Mouse (Mus musculus): Measurements from ENCODE around the gene Ttll5. TPM values are rescaled to one million over a fixed set of nuclear protein-coding genes. Genes with fewer than 3 reads are reported as not detected.

Ttll5 gene
- polyA plus RNA-seq, 2 experiments = 5.6 to 6.4 TPM

DNA sequence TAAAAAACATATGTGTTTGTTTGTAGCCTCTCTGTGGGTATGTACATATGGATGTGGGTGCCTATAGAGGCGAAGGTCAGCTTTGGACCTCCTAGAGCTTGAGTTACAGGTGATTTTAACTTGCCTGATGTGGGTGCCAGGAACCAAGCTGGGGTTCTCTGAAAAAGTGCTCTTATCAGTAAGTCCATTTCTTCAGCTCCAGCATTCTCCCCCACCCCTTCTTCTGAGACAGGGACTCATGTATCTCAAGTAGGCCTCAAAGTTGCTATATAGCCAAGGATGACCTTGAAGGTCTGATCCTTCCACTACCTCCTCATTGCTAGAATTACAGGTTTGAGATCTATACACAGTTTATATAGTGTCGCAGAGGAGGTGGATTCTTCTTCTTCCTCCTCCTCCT lies 81.2 kb downstream of the Ttll5 start:
- Histone ChIP-seq H3K4me2 (ENCODE audit: low read depth) (no peak overlapping the region), H3K27ac (no peak overlapping the region), H3K27me3 (ENCODE audit: control insufficient read depth, insufficient read depth, low read length) (no peaks in the 10 kb centered on the region), H3K9ac (replicated peaks) (no peak overlapping the region), H3K4me1 (replicated peaks; ENCODE audit: control insufficient read depth in 2 of 2, insufficient read depth in 2 of 2, low read length in 1 of 2) (peaks cover 0 to 2% of the 10 kb centered on the region in 2 experiments; a peak in 1 of 4 replicates), H3K36me3 (replicated peaks; ENCODE audit: control insufficient read depth, insufficient read depth, low read depth) (no peaks in the 10 kb centered on the region), H3K9me3 (ENCODE audit: control insufficient read depth, low read length) (no peaks in the 10 kb centered on the region), H3K4me3 (ENCODE audit: insufficient read depth in 1 of 2, low read depth in 2 of 2, low read length in 2 of 2) (no peak overlapping the region)
- ATAC-seq (ENCODE audit: insufficient read depth) = no peak
- 67% methylated on average over 2 of the region's 2 CpGs for WGBS (ENCODE audit: insufficient replicate concordance)
- DNase-seq (ENCODE audit: low read depth in 3 of 3, low spot score in 3 of 3) = no peak
- no peak for TF ChIP-seq CTCF (IDR thresholded peaks at IDR 0.05; ENCODE audit: low read depth)
- TF ChIP-seq EP300 (IDR thresholded peaks at IDR 0.05; ENCODE audit: low read depth) = no peak

DNA sequence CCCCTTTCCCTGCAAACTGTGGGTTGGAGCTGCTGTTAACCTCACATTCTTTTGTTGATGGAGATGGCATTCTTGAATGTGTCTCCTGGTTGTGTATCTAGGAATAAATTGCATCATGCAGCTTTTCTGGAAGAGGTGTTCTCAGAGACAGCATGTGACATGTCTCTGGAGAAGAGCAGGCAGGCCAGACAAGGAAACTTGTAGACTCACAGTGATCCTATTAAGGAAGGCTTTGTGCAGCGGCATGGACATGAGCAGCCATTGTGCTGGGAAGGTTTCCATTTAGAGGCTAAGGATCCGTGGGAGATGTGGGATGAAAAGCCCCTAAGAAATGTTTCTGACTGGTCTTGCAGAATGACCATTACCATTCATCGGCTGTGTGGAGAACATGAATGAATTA lies 83.4 kb downstream of the Ttll5 start:
- no peaks in the 10 kb centered on the region for H3K36me3 ChIP-seq (replicated peaks; ENCODE audit: control insufficient read depth, insufficient read depth, low read depth)
- peaks cover 0 to 2% of the 10 kb centered on the region in 2 experiments; a peak in 1 of 4 replicates for H3K4me1 ChIP-seq (replicated peaks; ENCODE audit: control insufficient read depth in 2 of 2, insufficient read depth in 2 of 2, low read length in 1 of 2)
- no peak overlapping the region for H3K9ac ChIP-seq (replicated peaks)
- H3K27ac ChIP-seq = no peak overlapping the region
- 66% methylated on average over 3 of the region's 3 CpGs for WGBS (ENCODE audit: insufficient replicate concordance)
- no peak overlapping the region for H3K4me3 ChIP-seq (ENCODE audit: insufficient read depth in 1 of 2, low read depth in 2 of 2, low read length in 2 of 2)
- TF ChIP-seq EP300 (IDR thresholded peaks at IDR 0.05; ENCODE audit: low read depth) (no peak), CTCF (IDR thresholded peaks at IDR 0.05; ENCODE audit: low read depth) (no peak)
- no peak overlapping the region for H3K4me2 ChIP-seq (ENCODE audit: low read depth)
- H3K9me3 ChIP-seq (ENCODE audit: control insufficient read depth, low read length) = no peaks in the 10 kb centered on the region
- ATAC-seq (ENCODE audit: insufficient read depth) (no peak), DNase-seq (ENCODE audit: low read depth in 3 of 3, low spot score in 3 of 3) (no peak)
- no peaks in the 10 kb centered on the region for H3K27me3 ChIP-seq (ENCODE audit: control insufficient read depth, insufficient read depth, low read length)

DNA sequence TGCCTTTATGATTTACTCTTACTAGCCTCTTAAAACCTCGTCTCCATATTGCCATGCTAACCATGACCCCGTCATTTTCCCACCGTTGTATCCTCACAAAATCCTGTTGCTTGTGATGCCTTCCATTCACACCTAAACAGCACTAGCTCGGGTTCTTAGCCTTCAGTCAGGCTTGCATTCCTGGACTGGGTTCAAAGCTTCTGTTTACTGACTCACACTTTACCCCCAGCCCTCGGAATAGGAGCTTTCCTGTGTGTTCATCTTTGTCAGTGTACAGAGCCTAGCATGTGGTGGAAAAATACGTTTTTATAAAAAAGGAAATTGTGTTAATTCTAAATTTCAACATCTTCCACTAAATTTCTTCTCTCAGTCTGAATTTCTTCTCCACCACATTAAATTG lies 86.4 kb downstream of the Ttll5 start:
- Histone ChIP-seq H3K27me3 (ENCODE audit: control insufficient read depth, insufficient read depth, low read length) (no peaks in the 10 kb centered on the region), H3K4me1 (replicated peaks; ENCODE audit: control insufficient read depth in 2 of 2, insufficient read depth in 2 of 2, low read length in 1 of 2) (no peaks in the 10 kb centered on the region), H3K27ac (no peak overlapping the region), H3K4me3 (ENCODE audit: insufficient read depth in 1 of 2, low read depth in 2 of 2, low read length in 2 of 2) (no peak overlapping the region), H3K9me3 (ENCODE audit: control insufficient read depth, low read length) (no peaks in the 10 kb centered on the region), H3K36me3 (replicated peaks; ENCODE audit: control insufficient read depth, insufficient read depth, low read depth) (no peaks in the 10 kb centered on the region), H3K9ac (replicated peaks) (no peak overlapping the region), H3K4me2 (ENCODE audit: low read depth) (no peak overlapping the region)
- WGBS (ENCODE audit: insufficient replicate concordance) = 70% methylated on average over 6 of the region's 6 CpGs
- DNase-seq (ENCODE audit: low read depth in 3 of 3, low spot score in 3 of 3) = no peak
- TF ChIP-seq EP300 (IDR thresholded peaks at IDR 0.05; ENCODE audit: low read depth) (no peak), CTCF (IDR thresholded peaks at IDR 0.05; ENCODE audit: low read depth) (no peak)
- ATAC-seq (ENCODE audit: insufficient read depth) = no peak

DNA sequence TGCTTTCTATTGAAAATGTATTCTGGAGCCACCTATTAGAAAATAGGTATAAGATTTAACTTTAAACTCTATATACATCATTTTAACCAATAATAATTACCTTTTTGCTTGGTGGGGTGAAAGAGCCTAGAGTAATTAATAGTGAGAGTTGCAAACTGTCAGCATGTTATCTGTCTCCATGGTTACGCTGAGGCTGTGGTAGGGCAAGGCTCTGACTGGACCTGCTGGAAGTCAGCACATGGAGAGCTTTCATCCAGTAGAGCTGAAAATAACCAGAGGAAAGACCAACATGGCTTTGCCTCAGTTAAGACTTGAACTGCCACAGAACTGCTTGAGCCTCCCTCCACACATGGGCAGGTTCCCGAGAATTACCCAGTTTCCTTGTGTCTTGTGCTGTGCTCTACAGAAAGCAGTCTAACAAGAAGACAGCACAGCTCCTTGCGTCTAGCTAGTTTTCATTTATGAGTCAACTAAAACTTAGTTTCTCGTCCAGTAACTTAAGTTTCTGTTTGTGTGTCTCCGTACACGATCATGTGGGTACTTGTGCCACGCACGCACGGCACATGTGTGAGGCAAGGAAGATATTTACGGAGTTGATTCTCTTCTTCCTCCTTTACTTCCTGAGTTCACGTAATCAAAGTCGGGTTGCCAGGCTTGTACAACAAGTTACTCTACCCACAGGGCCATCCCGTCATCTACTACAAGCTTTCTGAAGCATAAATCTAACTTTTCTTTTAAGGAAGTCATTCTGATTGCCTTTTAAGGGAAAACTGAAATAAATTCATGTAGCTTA lies 88.4 kb downstream of the Ttll5 start:
- WGBS (ENCODE audit: insufficient replicate concordance) = 77% methylated on average over 13 of the region's 13 CpGs
- no peaks in the 10 kb centered on the region for H3K27me3 ChIP-seq (ENCODE audit: control insufficient read depth, insufficient read depth, low read length)
- H3K9ac ChIP-seq (replicated peaks) = no peak overlapping the region
- no peak overlapping the region for H3K4me2 ChIP-seq (ENCODE audit: low read depth)
- no peak overlapping the region for H3K4me3 ChIP-seq (ENCODE audit: insufficient read depth in 1 of 2, low read depth in 2 of 2, low read length in 2 of 2)
- ATAC-seq (ENCODE audit: insufficient read depth) (no peak), DNase-seq (ENCODE audit: low read depth in 3 of 3, low spot score in 3 of 3) (no peak)
- no peak for TF ChIP-seq EP300 (IDR thresholded peaks at IDR 0.05; ENCODE audit: low read depth)
- TF ChIP-seq CTCF (IDR thresholded peaks at IDR 0.05; ENCODE audit: low read depth) = no peak
- H3K27ac ChIP-seq = no peak overlapping the region
- H3K4me1 ChIP-seq (replicated peaks; ENCODE audit: control insufficient read depth in 2 of 2, insufficient read depth in 2 of 2, low read length in 1 of 2) = no peaks in the 10 kb centered on the region
- no peaks in the 10 kb centered on the region for H3K9me3 ChIP-seq (ENCODE audit: control insufficient read depth, low read length)
- no peaks in the 10 kb centered on the region for H3K36me3 ChIP-seq (replicated peaks; ENCODE audit: control insufficient read depth, insufficient read depth, low read depth)

DNA sequence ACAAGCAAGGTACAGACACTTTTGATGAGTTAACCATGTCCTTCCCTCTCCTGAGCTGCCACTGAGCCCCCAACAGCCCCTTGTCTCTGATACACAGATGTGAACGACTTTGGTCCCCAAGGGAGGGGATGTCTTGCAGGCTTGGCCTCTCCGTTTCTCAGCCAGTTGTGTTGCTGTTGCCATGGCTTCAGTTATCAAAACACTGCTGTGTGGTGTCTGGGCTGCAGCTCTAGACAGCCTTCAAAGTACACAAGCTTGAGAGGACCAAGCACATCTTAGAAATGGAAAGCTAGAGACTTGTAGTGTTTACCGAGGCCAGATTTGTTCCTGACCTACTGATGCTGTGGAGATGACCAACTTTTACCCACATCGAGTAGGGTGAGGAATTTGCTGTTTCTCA lies 102.4 kb downstream of the Ttll5 start:
- H3K4me3 ChIP-seq (ENCODE audit: insufficient read depth in 1 of 2, low read depth in 2 of 2, low read length in 2 of 2) = no peak overlapping the region
- no peaks in the 10 kb centered on the region for H3K4me1 ChIP-seq (replicated peaks; ENCODE audit: control insufficient read depth in 2 of 2, insufficient read depth in 2 of 2, low read length in 1 of 2)
- TF ChIP-seq EP300 (IDR thresholded peaks at IDR 0.05; ENCODE audit: low read depth) (no peak), CTCF (IDR thresholded peaks at IDR 0.05; ENCODE audit: low read depth) (no peak)
- H3K27ac ChIP-seq = no peak overlapping the region
- H3K27me3 ChIP-seq (ENCODE audit: control insufficient read depth, insufficient read depth, low read length) = no peaks in the 10 kb centered on the region
- 59% methylated on average over 4 of the region's 4 CpGs for WGBS (ENCODE audit: insufficient replicate concordance)
- H3K9me3 ChIP-seq (ENCODE audit: control insufficient read depth, low read length) = no peaks in the 10 kb centered on the region
- no peak overlapping the region for H3K9ac ChIP-seq (replicated peaks)
- H3K4me2 ChIP-seq (ENCODE audit: low read depth) = no peak overlapping the region
- no peak for DNase-seq (ENCODE audit: low read depth in 3 of 3, low spot score in 3 of 3)
- no peak for ATAC-seq (ENCODE audit: insufficient read depth)
- no peaks in the 10 kb centered on the region; the same call in 1 of the 2 replicates for H3K36me3 ChIP-seq (replicated peaks; ENCODE audit: control insufficient read depth, insufficient read depth, low read depth)

Data from liver, embryonic 14.5 days (tissue).